Mouse (Mus musculus): ENCODE measurements around the gene Mrps18a.

DNA sequence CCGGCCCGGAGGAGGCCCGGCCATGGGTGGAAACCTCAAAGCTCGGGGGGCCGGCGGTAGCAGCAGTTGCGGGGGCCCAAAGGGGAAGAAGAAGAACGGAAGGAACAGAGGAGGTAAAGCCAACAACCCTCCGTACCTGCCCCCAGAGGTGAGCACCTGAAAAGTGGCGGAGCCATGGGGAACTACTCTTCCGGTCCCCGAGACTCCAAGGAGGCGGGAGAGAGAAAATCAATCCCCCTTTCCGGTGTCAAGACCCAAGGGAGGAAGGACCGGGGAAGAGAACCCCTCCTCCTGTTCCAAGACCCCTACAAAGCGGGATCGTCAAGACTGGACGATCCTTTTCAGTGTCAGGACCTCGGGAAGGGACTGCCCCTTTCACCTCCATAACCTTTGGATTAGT is 50.4 kb downstream of the Mrps18a start:
- no peak for TF ChIP-seq POLR2A (IDR thresholded peaks at IDR 0.05; ENCODE audit: borderline replicate concordance, extremely low read depth, insufficient read depth, insufficient read length, poor library complexity, severe bottlenecking)
- TF ChIP-seq CTCF (IDR thresholded peaks at IDR 0.05; ENCODE audit: borderline replicate concordance, extremely low read depth, insufficient read depth, insufficient read length) = no peak
